Mouse (Mus musculus) frontal cortex, postnatal 25 days (tissue): ENCODE measurements around the gene Adal.

Source experiments
- DNase-seq, 2 experiments: peaks; one replicate each; pipeline ENCODE4 v3.0.0; 2022; ENCODE audit warnings: low spot score in 2 of 2

Gene Adal

DNA sequence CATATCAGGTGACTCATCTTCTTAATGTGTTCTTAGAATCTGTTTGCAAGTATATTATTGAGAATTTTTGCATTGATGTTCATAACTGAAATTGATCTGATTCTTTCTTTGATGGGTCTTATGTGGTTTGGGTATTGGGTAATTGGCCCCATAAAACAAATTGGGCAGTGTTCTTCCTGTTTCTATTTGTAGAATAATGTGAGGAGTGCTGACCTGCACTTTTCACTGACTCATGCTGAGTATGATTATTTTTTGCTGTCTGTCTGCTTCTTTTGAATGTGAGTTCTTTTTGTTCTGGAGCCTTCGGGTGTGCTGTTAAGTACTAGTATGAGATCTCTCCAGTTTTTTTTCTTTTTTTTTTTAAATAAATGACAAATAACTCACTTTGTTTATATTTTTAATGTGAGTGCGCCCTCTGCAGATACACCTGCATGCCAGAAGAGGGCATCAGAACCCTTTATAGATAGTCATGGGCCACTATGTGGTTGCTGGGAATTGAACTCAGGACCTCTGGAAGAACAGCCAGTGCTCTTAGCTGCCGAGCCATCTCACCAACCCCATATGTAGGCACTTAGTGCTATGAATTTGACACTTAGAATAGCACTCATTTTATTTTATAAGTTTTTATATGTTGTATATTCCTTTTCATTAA is 38.7 kb downstream of the Adal start:
- no peak for DNase-seq

DNA sequence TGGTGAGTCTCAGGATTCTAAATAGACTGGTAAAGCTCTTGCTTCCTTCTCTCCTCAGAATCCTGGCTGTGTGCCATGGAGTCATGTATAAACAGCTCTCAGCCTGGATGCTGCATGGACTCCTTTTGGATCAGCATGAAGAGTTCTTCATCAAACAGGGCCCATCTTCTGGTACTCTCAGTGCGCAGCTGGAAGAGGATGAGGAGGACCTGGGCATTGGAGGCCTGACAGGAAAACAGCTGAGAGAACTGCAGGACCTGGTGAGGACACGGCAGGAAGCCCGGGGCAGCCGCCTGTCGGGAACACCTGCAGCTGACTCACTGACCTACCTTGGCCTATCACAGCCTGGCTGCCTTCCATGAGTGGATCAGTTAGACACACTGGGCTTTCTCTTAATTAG is 43.2 kb downstream of the Adal start:
- DNase-seq, result no peak

DNA sequence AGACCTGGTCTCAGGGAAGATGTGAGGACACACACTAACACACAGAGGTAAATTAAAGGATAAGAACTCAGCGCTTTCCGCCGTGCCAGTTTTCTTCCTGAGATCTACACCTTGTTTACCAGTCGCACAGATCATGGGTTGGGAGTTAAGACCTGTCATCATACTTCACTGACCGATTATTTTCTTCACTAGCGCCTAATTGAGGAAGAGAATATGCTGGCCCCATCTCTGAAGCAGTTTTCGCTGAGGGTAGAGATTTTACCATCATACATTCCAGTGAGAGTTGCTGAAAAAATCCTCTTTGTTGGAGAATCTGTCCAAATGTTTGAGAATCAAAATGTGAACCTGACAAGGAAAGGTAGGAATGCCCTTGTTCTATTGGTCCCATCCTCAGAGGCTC is 43.9 kb downstream of the Adal start:
- no peak for DNase-seq

DNA sequence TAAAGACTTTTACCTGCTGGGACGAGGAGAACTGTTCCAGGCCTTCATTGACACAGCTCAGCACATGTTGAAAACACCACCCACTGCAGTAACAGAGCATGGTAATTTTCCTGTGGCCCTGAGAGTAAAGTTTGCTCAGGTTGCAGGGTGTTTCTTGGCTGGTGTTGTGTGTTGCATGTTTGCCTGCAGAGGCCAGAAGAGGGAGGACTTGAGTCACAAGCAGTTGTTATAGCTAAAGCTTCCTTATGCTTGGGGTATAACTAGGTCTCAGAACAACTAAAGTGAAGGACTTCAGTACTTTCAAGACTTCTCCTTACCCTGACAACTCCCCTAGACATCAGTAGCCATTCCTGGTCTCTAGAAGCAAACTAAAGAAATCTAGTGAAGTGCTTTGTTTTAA is 48.3 kb downstream of the Adal start:
- no peak for DNase-seq

DNA sequence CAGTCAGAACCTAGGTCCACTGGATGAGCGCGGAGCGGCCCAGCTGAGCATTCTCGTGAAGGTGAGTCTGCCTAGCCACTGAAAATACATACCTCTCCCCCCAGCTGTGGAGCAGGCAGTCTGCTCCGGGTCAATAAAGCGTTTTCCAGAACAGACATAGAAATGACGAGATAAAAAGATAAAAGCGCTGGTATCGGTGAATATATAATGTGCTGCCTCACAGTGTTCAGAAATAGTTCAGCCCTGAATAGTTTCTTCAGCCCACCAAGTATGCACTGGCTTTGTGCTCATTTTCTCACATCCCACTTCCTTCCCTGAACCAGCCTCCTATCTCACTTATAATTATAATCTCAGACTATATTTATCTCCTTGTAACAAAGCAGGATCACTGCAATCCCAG is 55.2 kb downstream of the Adal start:
- DNase-seq, result no peak

DNA sequence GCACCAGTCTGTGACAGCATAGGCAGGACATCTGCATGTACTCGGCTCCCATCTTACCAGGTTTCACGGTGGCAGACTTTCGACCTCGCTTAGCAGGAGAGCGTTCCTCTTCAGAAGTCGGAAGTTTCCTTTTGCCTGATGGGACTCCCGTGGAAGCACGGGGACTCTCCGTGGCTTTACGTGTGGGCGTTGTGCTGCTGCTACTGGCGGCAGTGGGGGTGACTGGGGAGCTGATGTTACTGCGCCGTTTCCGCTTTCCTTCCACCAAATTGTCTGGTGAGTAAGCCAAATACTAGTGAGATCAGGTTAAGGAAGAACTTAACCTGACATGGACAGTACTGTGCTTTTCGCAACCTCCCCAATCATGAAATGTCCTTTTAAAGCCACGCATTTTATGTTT is 64.0 kb downstream of the Adal start:
- no peak for DNase-seq
